Mouse (Mus musculus): Measurements from ENCODE around the gene Rab30. TPM values are rescaled to one million over a fixed set of nuclear protein-coding genes. Genes with fewer than 3 reads are reported as not detected.
"Not testable (repeated sequence)": the region's sequence is repeated elsewhere in the genome, so short reads cannot be mapped to it uniquely, and the experiment has no call there.

Gene Rab30
- 1 to 10 TPM; 5.4 to 8.5 TPM for total RNA-seq (2021)
- long read RNA-seq, experiment 1, full-length matches to known transcripts: 2 of 2 reads
- long read RNA-seq, experiment 1, partial matches to known transcripts: 0 of 2 reads
- long read RNA-seq, experiment 1, other reads (novel, unspliced or antisense): 0 of 2 reads
- long read RNA-seq, experiment 2, full-length matches to known transcripts: 2 of 2 reads
- long read RNA-seq, experiment 2, partial matches to known transcripts: 0 of 2 reads
- long read RNA-seq, experiment 2, other reads (novel, unspliced or antisense): 0 of 2 reads

DNA sequence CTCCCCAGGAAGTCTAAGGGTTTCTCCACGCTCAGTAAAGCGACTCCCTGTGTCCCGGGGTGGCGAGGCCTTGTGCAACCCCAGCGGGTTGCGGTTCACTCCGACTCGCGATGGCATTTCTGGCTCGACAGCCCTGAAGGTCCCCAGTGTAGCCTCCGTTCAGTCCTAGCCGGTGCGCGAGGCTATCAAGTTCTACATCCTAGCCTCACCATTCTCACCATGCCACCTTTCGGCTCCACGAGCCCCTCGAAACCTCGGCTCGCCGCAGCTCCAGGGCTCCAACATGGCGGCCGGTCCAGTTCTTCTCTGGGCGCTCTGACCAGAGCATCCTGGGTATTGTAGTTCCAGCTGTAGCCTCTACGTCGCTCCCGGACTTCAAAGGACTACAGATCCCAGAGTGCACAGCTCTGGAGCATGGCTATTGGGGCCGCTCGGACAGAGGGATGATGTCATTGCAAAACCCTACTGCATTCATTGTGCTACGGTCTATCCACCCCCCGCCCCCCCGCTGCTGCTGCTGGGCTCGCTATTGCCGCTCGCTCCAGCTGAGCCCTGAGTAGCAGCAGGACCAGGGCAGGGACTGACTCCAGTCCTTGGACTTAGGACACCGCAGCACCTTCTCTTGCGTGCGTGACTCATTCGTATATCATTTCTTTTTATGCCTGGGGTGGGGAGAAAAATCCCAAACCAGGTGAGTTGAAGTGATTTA lies at the start of gene Rab30:
Rab30 (plus strand) TSS at position 452 of the 709 bp plus-strand sequence.
- DNase-seq (ENCODE audit: low spot score): peak; percentile 96

DNA sequence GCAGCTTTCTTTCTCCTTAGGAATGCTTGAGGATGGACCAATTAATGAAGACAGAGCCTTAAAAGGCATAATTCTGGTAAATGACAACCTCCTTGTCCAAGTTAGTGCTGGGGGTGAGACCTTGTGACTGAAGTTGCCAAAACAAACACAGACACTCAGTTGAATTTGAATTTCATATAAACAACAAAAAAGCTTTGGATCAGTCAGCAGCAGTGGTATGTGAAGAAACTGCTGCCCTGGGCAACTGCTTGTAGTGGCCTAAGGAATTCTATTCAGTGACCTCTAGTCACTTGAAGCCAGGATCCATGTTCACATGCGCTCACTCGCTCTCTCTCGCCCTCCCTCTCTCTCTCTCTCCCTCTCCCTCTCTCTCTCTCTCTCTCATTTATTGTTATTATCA lies 45.0 kb upstream of the Rab30 start:
- no peak for DNase-seq (ENCODE audit: low spot score)

DNA sequence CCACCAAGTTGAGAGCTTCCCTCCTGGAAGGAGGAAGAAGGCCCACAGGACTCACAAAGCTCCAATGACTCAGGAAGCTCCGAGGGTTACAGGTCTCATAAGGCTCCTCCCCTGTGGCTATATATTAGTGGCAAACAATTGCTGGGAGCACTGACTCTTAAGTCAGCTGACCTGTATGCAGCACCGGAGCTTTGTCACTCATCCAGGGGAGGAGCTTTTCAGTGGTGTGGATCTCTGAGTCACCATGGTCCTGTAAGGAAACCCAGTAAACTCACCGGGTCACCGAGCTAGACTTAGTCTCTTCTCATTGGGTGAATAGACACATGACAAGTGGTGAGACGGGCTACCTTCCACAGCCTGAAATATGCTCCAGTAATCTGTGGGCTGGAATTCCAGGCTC lies 42.6 kb upstream of the Rab30 start:
- no peak for DNase-seq (ENCODE audit: low spot score)

DNA sequence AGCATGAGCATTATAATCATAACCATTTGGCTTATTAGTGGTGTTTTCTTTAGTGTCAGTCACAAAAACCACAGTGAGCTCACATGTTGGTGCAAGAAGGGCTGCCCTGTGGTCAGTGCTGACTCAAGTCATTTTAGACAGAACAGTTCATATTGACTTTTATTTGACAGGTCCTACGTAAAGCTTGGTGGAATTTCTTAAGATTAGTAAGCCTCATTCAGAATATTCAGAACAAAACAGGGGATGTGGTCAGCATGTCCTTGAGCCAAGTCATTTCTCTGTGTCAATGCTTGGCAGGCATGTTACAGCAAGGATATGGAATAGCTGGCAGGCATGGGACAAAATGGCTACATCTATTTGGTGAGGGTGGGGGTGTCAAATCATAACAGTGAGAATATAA lies 37.7 kb upstream of the Rab30 start:
- DNase-seq (ENCODE audit: low spot score): no peak

DNA sequence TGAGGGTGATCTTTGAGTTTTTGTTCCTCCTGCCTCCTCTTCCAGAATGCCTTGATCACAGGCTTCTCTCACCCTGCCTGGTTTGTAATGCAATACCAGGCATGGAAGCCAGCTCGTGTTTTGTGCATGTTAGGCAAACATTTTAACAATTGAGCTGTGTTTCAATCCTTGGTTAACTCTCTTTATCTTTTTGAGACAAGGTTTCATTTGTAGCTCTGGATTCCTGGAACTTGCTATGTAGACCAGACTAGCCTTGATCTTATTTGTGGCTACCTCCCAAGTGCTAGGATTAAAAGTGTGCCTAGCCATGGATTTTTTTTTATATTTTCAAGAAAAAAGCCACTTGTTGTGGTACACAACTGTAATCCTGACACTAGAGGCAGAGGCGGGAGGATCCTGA lies 35.9 kb upstream of the Rab30 start:
- DNase-seq (ENCODE audit: low spot score): no peak

DNA sequence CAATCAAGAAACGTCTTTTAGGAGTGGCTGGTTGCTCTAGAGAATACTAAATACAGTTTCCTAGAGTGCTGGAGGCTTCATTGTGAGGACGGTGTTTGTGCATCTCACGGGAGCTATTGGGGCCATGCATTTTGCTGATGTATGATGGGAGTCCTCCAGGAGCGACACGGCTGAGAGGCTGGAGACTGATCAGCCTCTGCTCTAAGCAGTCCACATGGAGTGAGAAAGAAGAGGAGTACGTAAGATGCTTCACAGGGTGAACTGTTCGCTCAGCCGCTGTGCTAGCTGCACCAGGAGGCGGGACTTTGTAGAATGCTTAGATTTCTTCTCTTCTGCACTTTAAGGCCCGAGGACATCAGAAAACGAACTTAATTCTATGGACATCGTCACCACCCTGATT lies 34.7 kb upstream of the Rab30 start:
- DNase-seq (ENCODE audit: low spot score): no peak

DNA sequence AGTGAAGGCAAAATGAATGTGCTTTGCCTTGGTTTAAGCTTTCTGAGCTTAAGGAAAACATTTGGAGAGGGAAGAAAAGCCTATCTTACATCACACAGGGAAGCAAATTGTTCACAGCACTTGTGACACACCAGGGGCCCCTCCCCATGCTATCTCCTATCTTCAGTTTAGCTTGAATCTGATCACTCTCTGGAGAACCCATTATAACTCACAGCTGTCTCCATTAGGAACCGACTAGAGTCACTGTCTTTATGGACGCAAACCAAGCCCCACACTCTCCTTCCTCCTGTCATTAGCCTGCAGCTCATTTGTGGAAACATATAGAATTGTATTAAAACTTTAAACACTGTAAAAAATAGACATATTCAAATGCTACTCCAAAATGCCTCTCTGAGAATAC lies 31.8 kb upstream of the Rab30 start:
- DNase-seq (ENCODE audit: low spot score): no peak

DNA sequence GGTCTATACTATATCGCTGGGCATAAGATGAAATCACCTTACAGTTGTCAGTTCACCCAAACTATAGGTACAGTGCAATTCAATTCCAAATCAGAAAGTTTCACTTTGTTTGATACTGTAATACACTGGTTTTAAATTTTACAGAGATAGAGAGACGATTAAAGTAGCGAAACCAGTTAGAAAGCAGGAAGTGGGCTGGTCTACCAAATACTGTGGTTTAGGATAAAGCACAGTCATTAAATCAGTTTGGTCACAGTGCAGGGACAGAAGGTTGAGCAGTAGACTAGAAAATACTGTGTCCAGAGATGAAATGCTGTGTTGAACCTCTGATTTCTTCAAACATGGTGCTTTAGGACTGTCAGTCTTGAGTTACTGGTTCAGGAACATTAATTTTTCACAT lies 29.8 kb upstream of the Rab30 start:
- DNase-seq (ENCODE audit: low spot score): no peak

DNA sequence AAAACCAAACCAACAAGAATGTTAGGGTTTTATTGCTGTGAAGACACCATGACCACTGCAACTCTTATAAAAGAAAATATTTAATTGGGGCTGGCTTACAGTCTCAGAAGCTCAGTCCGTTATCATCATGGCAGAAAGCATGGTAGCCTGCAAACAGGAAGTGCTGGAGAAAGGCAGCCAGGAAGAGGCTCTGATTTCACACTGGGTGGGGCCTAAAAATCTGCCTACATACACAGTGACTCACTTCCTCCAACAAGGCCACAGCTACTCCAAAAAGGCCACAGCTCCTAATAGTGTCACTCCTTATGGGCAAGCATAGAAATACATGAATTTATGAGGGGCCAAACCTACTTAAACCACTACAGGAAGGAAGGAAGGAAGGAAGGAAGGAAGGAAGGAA lies 26.3 kb upstream of the Rab30 start:
- no peak for DNase-seq (ENCODE audit: low spot score)

DNA sequence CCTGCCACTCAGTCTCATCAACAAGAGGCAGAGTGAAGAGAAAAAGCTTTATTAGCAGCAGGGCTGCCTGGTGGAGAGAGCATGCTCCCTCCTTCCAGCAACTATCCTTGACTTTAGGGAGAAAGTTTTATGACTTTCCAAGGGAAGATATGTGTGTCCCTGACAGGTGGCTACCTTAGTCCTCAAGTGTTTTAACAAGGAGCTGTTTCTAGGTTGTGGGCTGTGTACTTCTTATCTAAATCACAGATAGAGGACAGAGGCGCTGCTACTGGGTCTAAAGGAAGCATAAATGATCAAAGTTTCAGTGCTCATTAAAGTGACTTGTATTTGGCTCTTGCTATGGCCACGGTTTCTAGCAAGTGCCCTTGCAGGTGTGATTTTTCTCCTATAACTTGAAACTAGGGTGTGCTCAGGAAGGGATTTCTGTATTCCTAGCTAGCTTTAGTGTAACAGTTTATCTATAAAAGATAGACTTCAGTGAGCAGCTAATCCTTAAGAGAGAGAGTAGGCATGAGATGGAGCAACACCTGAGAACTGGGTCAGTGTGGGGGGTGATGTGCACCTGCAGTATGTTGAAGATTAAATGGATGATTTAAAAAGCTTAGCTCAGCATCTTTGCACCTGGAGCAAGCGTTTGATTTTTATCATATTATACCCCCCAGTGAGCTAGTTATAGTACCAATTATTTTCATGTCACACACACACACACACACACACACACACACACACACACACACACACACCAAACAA lies 21.1 kb upstream of the Rab30 start:
- no peak for DNase-seq (ENCODE audit: low spot score)

DNA sequence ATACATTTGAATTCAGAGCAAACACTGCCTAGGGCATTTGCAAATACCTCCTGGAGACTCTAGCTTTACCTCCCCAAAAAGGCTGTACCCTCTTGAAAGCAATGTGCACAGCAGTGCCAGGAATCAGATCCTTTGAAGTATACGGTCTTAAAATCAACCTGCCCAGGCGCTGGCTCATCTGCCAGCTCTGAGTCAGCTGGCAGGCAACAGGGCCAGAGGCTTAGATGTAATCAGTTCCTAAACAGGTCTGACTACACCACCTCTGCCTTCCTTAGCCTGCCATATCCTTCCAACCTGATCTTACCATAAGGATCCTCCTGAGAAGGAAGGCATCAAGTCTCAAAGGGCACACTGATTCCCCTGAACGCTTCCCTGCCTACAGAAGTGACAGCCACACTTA lies 17.7 kb upstream of the Rab30 start:
- DNase-seq (ENCODE audit: low spot score): no peak

DNA sequence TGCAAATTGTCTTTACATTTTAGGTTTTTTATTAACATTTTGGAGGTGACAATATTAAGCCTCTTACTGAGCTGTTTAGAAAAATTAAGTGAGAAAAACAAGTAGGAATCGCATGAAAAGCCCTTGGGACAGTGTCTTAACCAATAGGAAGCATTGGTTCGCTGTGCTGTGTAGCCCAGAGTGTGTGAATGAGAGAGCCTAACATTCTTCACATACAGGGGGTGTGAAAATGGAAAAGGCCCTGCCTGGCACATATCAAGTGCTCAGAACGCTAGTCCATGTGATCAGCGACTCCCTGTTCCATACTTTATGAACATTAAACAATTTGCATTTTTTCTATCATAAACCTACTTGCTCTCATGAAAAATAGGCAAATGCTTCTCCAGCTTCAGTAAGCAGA lies 17.1 kb upstream of the Rab30 start:
- no peak for DNase-seq (ENCODE audit: low spot score)

DNA sequence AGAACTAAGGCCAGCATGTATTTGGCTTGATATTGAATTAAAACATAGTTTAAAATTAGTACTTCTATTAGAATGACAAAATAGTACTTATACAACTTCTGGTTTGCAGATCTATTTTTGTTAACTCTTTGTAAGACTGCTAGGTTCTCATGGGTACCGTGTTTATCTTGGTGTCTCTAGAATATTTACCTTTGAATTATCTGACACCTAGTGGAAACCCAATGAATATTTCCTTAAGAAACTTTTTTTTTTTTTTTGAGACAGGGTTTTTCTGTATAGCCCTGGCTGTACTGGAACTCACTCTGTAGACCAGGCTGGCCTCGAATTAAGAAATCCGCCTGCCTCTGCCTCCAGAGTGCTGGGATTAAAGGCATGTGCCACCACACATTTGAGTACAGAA lies 11.8 kb upstream of the Rab30 start:
- DNase-seq (ENCODE audit: low spot score): not testable (repeated sequence)

DNA sequence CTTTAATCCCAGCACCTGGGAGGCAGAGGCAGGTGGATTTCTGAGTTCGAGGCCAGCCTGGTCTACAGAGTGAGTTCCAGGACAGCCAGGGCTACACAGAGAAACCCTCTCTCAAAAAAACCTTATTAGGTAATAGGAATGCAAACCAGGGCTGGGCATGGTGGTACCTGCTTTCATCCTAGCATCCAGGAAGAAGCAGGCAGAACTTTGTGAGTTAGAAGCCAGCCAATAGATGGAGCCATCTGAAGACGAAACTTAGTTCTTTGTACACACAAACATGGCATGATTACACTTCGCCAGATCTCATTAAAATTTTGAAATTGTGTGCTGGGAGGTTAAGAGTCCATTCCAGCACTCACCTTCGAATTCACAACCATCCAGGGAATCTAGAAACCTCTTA lies 10.9 kb upstream of the Rab30 start:
- no peak for DNase-seq (ENCODE audit: low spot score)

DNA sequence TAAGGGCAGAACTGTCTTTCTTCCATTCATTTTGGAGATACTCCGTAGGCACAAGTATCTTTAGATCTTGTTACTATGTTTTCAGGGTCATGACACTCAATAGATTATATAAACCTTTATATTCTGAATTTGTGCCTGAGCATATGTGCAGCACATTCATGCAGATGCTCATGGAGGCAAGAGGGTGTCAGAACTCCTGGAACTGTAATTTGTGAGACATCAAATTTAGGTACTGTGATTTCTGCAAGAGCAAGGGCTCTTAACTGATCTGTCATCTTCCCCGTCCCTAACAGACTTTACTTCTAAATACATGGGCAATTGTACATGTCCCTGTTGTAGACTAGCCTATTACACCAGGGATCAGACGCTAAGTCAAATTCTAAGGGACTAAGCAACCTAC lies 10.4 kb upstream of the Rab30 start:
- DNase-seq (ENCODE audit: low spot score): no peak

DNA sequence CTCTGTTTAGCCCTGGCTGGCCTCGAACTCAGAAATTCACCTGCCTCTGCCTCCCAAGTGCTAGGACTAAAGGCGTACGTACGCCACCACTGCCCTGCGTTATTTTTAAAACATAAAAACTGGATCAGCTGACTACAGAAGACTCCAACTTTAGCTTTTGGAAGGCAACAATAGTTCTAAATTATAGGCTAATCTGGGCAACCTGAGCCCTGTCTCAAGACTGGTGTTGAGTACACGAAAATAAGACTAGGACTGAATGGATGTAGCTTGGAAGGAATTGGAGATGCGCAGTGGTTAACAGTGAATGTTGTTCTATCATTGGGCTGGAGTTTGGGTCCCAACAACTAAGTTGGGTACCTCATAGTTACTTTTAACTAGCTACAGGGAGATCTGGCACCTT lies 9.3 kb upstream of the Rab30 start:
- DNase-seq (ENCODE audit: low spot score): no peak

DNA sequence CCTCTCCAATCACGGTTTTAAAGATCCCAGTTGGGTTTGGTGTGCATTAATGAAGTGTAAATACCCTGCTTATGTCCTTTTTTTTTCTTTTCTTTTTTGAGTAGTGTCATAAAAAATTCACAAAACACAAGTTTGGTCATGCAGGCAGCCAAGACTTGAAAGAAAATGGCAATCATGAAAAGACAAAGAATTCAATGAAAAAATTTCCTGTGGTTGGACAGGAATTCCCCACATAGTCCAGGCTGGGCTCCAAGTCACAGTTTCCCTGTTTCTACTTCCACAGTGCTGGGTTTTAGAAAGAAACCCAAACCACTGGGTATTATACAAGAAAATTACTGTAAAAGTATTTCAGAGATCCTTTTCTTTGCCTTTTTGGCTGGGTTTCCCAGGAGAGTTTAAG lies 3.8 kb upstream of the Rab30 start:
- DNase-seq (ENCODE audit: low spot score): no peak

DNA sequence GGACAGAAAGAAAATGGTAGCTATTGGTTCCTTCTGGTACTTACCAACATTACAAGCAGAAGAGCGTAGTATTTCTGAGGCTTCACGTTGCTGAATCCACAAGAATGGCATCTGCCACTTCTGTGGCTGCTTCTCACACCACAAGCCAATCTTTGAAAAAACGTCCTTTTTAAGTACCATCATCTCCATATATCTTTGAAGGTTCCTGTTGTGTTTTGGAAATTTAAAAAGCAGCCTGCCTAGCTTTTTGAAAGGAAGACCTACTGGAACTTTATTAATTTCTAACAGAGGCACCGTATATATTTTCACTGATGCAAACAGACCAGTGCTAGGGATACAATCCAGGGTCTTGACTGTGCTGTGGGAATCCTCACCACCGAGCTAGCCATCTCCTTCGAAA lies 1.4 kb upstream of the Rab30 start:
- DNase-seq (ENCODE audit: low spot score): no peak

DNA sequence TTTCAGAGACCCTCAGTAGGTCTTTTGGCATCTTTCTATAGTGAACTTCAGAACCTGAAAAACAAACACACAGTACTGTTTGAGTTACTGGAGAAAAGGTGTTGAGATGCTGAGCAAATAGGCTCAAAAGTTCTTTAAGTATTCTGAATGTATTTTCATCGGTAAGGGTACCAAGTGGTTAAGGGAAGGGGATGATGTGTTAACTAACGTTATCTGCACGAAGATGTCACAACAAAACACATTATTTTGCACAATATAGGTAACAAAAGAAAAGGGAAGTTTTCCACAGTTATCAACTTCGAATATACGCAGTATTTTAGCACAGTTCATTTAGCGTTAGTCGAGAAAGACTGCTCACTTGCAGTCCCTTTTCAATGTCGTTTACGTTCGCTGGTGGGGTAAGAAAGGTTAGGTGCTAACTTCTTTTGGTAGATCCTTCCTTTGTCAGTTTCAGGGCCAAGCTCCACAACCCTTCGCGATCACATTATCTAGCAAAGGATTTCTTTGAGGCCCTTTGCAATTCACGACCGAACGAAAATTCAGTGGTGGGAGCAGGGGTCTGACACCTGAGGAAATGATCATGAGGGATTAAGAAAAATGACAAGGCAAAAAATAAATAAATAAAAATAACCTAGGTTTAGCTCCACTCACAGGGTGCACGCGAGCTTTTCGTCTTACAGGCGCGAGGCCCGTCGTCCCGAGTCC lies 840 bp upstream of the Rab30 start:
- DNase-seq (ENCODE audit: low spot score): no peak

DNA sequence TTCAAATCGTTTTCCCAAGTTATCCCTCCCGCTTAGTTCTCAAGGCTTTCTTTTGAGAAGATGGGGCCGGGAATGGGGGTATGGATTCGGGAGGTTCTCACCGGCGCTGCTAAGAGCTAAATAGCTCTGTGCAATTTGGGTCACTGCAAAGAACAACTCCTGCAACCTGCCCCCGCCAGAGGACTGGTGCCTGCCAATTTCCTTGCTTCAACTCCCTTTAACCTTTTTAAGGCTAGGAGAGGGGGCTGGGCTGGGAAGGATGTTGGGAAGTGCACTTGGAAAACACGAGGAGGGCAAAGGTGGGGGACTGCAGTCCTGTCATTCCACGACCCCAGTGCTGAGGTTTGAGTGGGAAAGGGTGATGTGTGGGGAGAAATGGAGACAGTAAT lies 452 bp downstream of the Rab30 start:
- DNase-seq (ENCODE audit: low spot score): peak; percentile 34

DNA sequence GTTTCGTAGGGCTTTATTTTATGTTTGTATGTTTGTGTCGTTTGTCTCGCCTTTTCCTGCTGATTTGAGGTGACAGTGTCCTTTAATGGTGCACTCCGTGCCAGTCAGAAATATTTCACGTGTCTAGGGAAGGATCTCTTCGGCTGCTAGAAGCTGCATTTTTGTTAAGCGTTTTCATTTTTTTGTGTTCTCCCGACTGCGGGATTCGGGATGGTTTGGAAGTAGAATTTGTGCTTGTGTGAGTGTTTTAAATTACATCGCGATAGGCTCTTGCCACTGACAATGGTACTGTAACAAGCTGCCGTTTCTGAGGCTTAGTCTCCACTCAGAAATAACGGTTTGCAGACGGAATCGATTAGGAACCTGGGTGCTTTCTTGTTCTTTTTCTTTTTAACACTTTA lies 938 bp downstream of the Rab30 start:
- DNase-seq (ENCODE audit: low spot score): no peak

DNA sequence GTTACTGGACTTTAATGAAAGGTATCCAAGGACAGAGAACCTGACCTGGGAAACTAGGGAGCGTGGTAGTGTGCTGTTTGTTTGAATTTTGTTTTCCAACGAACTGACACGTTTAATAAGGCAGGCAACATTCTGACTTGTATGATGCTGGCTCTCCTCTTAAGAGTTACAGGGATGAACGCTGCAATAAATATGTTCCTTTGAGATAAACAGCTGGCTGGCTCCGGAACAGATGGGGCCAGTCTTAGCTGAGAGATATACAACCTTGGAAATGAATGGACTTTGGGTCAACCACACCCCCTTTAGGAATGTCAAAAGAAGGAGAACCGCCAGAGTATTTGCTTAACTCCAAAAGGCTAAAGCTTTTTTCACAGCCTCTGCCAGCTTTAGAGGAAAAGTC lies 1.4 kb downstream of the Rab30 start:
- peak; percentile 24 for DNase-seq (ENCODE audit: low spot score)

Data from gastrocnemius, adult 18-20 months (tissue).